Mouse (Mus musculus): ENCODE data around the gene Pnldc1.

GRCm38 (mm10) chr17:12910391-12910790 lies 361 bp upstream of the Pnldc1 start:
- no peak for TF ChIP-seq CTCF (IDR thresholded peaks at IDR 0.05; ENCODE audit: borderline replicate concordance, extremely low read depth, insufficient read depth, insufficient read length)
- TF ChIP-seq POLR2A (IDR thresholded peaks at IDR 0.05; ENCODE audit: borderline replicate concordance, extremely low read depth, insufficient read depth, insufficient read length, poor library complexity, severe bottlenecking) = no peak

All from brain, embryonic 14.5 days (tissue).